Mouse (Mus musculus) liver, adult 2 months (tissue): ENCODE results near the gene Smad5.

Experiments used
- CTCF ChIP-seq: fragments of 200-500 bp; IDR thresholded peaks from 2 replicates; pipeline ENCODE4 v1.5.1; 2011; ENCODE audit warnings: low read depth, low read length, control low read depth
- POLR2A ChIP-seq: fragments of 200-500 bp; IDR thresholded peaks from 2 replicates; pipeline ENCODE4 v1.6.1; 2011; ENCODE audit warnings: low read length, control low read depth; ENCODE audit not compliant: insufficient read depth; ENCODE audit errors: extremely low read depth

- TF ChIP-seq CTCF (no peak), POLR2A (no peak)
Measured at GRCm38 (mm10) chr13:56769431-56769830, 66.6 kb downstream of the Smad5 start.
